Mouse (Mus musculus) heart, adult 2 months (tissue): ENCODE results near the gene Spata33. TPM values are rescaled to one million over a fixed set of nuclear protein-coding genes. Genes with fewer than 3 reads are reported as not detected.

Experiments
- DNase-seq, 2 experiments: peaks; one replicate each; pipeline ENCODE4 v3.0.0; 2021
- H3K27ac ChIP-seq: fragments of 200-600 bp; 2 replicates; pipeline ENCODE4 v1.8.1; 2022
- H3K27me3 ChIP-seq: fragments of 200-500 bp; 2 replicates; pipeline ENCODE4 v1.6.1; 2012; ENCODE audit warnings: mild to moderate bottlenecking, low read length, inconsistent platforms, mixed read lengths; ENCODE audit not compliant: control insufficient read depth, insufficient read depth
- H3K36me3 ChIP-seq: fragments of 200-500 bp; 2 replicates; pipeline ENCODE4 v1.6.1; 2012; ENCODE audit warnings: low read length, inconsistent platforms; ENCODE audit not compliant: control insufficient read depth, insufficient read depth
- H3K4me1 ChIP-seq: fragments of 200-500 bp; 2 replicates; pipeline ENCODE4 v1.6.1; 2011; ENCODE audit warnings: low read length; ENCODE audit not compliant: control insufficient read depth, insufficient read depth
- H3K4me3 ChIP-seq: fragments of 200-600 bp; 2 replicates; pipeline ENCODE4 v1.8.1; 2022
- H3K79me2 ChIP-seq: fragments of 200-500 bp; replicated peaks from 2 replicates; pipeline ENCODE4 v1.6.1; 2012; ENCODE audit warnings: mild to moderate bottlenecking, inconsistent platforms, low read length, moderate library complexity, mixed read lengths; ENCODE audit not compliant: control insufficient read depth, insufficient read depth
- H3K9ac ChIP-seq: fragments of 200-500 bp; 2 replicates; pipeline ENCODE4 v1.6.1; 2012; ENCODE audit warnings: low read depth, mild to moderate bottlenecking, control low read depth, inconsistent platforms, low read length, mixed read lengths
- CTCF ChIP-seq: fragments of 200-600 bp; IDR thresholded peaks from 2 replicates; pipeline ENCODE4 v1.8.1; 2022; ENCODE audit warnings: antibody characterized with exemption, mild to moderate bottlenecking, moderate library complexity
- EP300 ChIP-seq: fragments of 200-500 bp; IDR thresholded peaks from 2 replicates; pipeline ENCODE4 v1.6.1; 2011; ENCODE audit warnings: low read depth, low read length, control low read depth; ENCODE audit not compliant: insufficient read depth
- POLR2A ChIP-seq: fragments of 200-500 bp; IDR thresholded peaks from 2 replicates; pipeline ENCODE4 v1.6.1; 2011; ENCODE audit warnings: mild to moderate bottlenecking, low read depth, low read length, control low read depth; ENCODE audit not compliant: insufficient read depth
- WGBS: fragments of 180-500 bp; shearing (Covaris S2); methylation state at CpG from one replicate; pipeline ENCODE4 v1.1.7; 2018; 5-methylcytosine and 5-hydroxymethylcytosine counted together
- intact Hi-C: fragments of 180-260 bp; cut with DNase I; formaldehyde crosslinking; loops from one replicate; pipeline ENCODE4 v1.15.1; 2025
- polyA plus RNA-seq: library from polyadenylated mRNA; depleted of rRNA; stranded (reverse); fragments of >200 nt; gene quantifications from 2 replicates; pipeline ENCODE4 v1.2.3, GENCODE M21; 2012
- total RNA-seq, 2 experiments: library from RNA; stranded (reverse); gene quantifications; 2 replicates each; pipeline ENCODE4 v1.2.3; 2021

The Spata33 gene
- total and polyA plus RNA-seq, 3 experiments: 16.4 to 29.4 (median 25.6) TPM

DNA sequence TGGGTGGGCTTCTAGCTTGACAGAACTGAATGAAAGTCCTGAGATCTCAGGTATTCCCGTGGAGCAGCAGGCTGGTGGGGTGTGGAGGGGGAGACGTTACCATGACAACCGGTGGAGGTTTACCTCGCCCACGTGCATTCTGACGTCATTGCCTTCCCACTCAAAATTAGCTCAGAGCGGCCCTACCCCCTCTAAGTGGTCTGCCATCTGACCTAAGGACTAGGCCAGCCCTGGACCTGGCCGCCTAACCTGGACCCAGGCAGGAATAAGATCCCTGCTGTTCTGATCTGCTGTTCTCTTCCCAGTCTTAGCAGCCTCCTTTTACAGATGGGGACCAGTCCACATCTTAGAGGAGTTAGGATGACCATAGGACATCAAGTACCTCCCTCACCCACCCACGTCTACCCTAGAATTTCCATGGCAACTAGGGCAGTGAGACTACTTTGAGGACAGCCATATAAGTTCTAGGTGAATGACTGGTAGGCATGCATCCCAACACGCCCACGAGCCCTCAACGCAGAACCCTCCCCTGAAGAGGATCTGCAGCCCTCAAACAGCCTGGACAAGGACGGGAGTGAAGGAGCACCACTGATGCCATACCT lies 22.4 kb downstream of the Spata33 start:
- intact Hi-C loops: no loop called here
- Histone ChIP-seq H3K9ac (peak overlapping the region; percentile 81), H3K4me1 (peaks cover 4% of the 10 kb centered on the region), H3K27me3 (no peaks in the 10 kb centered on the region), H3K4me3 (peak overlapping the region; percentile 66), H3K79me2 (no peaks in the 10 kb centered on the region), H3K36me3 (no peaks in the 10 kb centered on the region), H3K27ac (no peak overlapping the region)
- WGBS: 27% methylated on average over 13 of the region's 13 CpGs
- DNase-seq: no peak
- TF ChIP-seq POLR2A (0 out of 2 replicates have a peak, but pooled peaks have one; percentile 1), CTCF (no peak)

DNA sequence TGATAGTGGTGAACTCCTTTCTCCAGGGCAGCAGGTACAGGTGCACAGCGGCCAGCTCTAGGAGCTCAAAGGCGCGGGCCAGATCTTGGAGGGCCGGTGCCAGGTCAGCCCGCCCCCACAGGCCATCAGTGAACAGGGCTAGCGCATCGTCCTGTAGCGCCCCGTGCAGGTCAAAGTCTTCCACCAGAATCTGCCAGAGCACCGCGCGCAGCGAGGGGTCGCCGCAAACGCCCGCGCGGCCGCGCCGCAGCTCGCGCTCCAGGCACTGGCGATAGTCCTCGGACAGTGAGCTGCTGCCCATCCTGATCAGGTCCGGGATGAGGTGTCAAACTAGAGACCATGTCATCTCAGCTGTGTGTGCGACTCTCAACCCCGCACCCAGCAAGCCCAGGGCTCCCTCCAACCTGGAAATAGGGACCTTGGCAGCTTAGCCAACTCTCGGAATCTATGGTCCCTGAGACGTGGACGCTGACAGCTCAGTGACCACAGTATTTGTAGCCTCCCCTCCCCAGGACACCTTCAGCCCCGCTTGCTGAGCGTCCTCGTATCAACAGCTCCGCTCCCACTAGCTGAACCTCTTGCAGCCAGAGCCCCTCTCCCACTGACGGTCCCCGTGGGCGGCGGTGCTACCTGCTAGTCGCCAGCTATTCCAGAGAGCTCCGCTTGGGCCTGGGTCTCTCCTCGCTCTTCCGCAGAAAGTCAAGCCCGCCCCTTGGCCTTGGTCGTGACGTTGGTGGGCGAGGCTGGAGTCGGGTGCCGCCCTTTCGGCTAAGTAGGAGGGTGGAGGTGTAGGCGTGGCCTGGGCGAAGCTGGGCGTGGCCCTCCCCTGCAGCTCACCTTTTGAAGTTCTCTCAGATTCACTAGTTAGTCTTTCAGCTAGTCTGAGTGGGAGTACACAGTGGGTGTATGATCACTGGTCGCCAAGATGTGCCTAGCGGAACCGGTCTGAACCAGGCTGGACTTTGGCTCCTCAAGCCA lies 23.2 kb downstream of the Spata33 start, which contains the start of gene Spata2l:
Spata2l (minus strand) TSS at position 714 of the 978 bp plus-strand sequence.
- peak within 1 kb of the TSS; percentile 75 for H3K27ac ChIP-seq
- H3K9ac ChIP-seq: peak within 1 kb of the TSS; percentile 81
- H3K4me1 ChIP-seq: peaks cover 4% of the 10 kb centered on the region
- intact Hi-C loops: no loop called here
- WGBS: 3% methylated on average over 57 of the region's 57 CpGs
- no peaks in the 10 kb centered on the region for H3K27me3 ChIP-seq
- DNase-seq: peak; percentile 88 to 89
- H3K36me3 ChIP-seq: no peaks in the 10 kb centered on the region
- H3K4me3 ChIP-seq: peak within 1 kb of the TSS; percentile 66
- TF ChIP-seq POLR2A (peak; percentile 67), EP300 (no peak), CTCF (peak; percentile 56)
- no peaks in the 10 kb centered on the region for H3K79me2 ChIP-seq

DNA sequence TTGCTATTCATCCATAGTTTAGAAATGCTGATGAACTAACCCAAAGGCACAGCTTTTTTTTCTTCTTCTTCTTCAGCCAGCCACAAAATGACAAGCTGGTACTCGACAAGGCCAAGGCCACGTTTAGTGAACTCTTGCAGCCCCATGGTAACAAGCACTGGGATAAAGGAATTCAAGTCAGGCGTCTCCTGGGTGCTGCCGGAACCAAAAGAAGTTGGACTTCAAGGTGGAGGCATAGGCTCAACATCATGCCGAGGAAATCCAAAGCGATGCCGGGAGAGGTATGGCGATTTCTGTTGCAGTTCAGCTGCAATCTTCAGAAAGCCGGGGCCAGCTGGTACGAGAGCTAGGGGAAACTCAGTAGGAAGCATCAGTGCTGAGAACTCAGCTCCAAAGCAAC lies 26.8 kb downstream of the Spata33 start:
- Histone ChIP-seq H3K4me1 (peaks cover 4% of the 10 kb centered on the region), H3K79me2 (no peaks in the 10 kb centered on the region), H3K36me3 (no peaks in the 10 kb centered on the region), H3K9ac (no peak overlapping the region), H3K27ac (no peak overlapping the region), H3K4me3 (no peak overlapping the region), H3K27me3 (no peaks in the 10 kb centered on the region)
- TF ChIP-seq CTCF (no peak), EP300 (no peak), POLR2A (no peak)
- no peak for DNase-seq
- intact Hi-C loops: no loop called here
- WGBS: 90% methylated on average over 10 of the region's 10 CpGs

DNA sequence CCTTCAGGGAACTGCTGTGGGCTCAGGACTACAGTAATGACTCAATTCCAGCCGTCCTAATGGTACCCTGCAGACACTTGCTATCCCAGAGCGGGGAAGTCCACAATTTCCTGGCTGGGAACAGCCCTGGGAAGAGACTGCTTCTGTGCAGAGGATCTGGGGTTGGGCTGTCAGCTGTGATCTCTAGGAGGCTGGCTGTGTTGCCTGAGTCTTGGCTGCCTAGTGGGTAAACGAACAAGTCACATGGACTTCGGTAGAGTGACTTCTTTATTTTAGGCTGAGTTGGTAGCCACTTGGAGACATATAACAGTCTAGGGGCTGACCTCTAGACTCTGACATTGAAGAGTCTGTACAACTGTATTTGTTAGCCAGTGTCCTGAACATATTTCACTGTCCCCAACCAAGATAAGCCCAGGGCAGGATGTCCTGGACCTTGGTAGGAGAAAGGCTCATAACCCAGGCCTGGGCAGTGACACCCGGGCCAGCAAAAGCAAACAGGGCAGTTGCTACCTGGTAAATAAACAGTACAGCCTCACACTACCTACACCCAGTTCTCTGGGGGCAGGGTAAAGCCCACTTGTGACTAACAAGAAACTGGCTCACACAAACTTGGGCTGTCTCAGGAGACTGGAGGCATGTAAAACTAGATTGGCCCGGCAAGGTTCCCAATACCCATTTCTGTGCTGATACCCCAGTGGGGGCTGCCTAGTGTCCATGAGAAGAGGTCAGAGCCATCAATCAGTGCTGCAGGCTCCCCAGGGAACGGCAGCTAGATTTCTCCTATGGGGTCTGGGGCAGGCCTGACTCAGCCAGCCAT lies 29.7 kb downstream of the Spata33 start:
- H3K27ac ChIP-seq: peak overlapping the region; percentile 34
- H3K9ac ChIP-seq: no peak overlapping the region
- 68% methylated on average over 7 of the region's 7 CpGs for WGBS
- no peaks in the 10 kb centered on the region for H3K4me1 ChIP-seq
- TF ChIP-seq CTCF: no peak
- no peak for TF ChIP-seq EP300
- TF ChIP-seq POLR2A: no peak
- H3K4me3 ChIP-seq: no peak overlapping the region
- intact Hi-C loops: no loop called here
- DNase-seq: no peak
- no peaks in the 10 kb centered on the region for H3K36me3 ChIP-seq
- H3K79me2 ChIP-seq: no peaks in the 10 kb centered on the region
- no peaks in the 10 kb centered on the region for H3K27me3 ChIP-seq

DNA sequence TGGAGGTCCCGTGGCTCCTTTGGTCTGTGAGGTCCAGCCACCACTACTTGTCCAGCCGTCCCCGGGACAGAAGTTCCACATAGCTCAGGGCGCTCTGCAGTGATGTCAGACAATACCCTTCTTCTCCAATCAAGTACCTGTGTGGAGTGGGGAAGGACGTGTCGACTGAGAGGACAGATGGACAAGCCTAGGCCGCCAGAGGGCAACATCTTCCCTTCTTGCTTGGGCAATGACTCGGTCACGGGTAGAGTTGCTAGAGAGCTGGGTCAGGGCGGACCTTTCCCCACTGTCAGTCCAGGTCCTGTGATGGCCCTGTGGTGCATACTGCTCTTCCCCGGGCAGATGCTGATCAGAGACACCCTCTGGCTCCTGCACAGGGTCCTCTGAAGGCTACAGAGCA lies 30.4 kb downstream of the Spata33 start:
- DNase-seq: no peak
- Histone ChIP-seq H3K79me2 (no peaks in the 10 kb centered on the region), H3K36me3 (no peaks in the 10 kb centered on the region), H3K4me1 (no peaks in the 10 kb centered on the region), H3K9ac (no peak overlapping the region), H3K4me3 (no peak overlapping the region), H3K27ac (no peak overlapping the region), H3K27me3 (no peaks in the 10 kb centered on the region)
- TF ChIP-seq EP300 (no peak), CTCF (peak; percentile 17; the same call in 1 of the 2 replicates)
- WGBS: 75% methylated on average over 11 of the region's 11 CpGs
- intact Hi-C loops: no loop called here
